Mouse (Mus musculus): ENCODE results near the gene Idh1. TPM values are rescaled to one million over a fixed set of nuclear protein-coding genes. Genes with fewer than 3 reads are reported as not detected.

The Idh1 gene
- total RNA-seq, 2 experiments from 2014 or later: 30.6 to 40.2 TPM

DNA sequence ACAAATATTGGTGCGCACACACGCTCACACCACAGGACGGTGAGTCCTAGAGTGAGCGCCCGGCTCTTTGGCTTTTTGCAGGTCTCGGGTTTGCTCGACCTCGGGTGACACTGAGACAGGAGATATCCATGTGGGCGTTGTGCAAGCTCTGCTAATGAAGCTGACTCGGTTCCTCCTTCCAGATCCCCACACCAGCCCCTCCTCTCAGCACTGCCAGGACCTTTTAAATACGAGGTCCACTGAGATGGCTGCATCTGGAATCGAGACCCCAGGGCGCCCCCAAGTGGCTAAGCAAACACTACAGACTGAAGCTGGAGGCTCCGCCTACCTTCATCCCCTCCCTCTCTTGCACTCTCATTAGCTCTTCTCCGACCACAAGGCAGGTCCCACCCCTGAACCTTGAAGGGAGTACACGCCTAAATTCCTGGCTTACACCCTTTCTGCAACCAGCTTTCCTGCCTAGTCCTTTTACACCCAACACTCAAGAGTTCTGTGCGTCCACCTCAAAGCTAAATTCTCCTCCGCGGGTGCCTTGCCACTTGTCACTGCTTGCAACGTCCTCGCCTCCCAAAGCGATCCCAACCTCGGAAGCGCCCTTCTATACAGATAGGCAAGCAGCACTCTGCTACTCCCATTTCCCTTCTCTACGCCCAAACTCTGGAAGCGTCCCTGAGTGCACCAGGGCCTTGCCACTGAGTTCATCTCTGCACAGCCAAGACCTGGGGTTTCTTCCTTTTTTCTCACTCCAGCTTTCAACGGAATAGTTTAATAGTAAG is 8.0 kb downstream of the Idh1 start:
- ATAC-seq (replicated peaks; ENCODE audit: low FRiP score, poor library complexity, severe bottlenecking): peak; percentile 74

DNA sequence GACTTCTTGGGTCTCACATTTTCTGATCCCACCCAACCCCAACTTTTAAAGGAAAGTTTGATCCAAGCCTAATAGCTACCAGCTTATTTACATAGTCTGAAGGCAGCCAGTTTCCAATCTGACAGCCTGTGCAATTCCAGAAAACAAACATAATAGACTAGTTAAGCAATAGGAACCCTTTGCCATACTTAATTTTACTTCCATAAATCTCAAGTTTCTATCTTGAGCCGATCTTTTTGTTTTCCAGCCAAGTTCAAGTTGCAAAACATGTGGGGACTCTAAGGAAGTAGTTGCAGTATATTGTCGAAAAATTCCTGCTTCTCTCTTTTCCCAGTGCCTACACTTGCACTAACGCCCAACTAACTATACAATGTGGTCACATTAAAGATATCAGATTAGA is 8.8 kb downstream of the Idh1 start:
- no peak for ATAC-seq (replicated peaks; ENCODE audit: low FRiP score, poor library complexity, severe bottlenecking)

DNA sequence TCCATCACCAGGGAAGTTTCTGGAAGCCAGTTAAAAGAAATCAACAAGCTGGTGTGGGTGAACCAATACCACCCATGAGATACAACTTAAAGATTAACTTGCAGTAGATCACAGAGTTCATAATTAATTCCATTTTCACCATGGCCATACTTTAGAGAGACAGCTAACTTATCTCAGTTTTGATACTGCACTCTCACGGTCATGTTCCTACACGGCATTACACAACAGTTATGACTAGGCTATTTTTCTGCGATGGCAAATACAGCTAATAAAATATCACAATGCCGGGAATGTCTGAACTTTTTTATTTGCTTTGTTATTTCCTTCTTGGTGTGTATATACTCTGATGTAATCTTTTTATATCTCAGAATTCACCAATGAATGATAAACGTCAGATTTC is 9.4 kb downstream of the Idh1 start:
- ATAC-seq (replicated peaks; ENCODE audit: low FRiP score, poor library complexity, severe bottlenecking): no peak

DNA sequence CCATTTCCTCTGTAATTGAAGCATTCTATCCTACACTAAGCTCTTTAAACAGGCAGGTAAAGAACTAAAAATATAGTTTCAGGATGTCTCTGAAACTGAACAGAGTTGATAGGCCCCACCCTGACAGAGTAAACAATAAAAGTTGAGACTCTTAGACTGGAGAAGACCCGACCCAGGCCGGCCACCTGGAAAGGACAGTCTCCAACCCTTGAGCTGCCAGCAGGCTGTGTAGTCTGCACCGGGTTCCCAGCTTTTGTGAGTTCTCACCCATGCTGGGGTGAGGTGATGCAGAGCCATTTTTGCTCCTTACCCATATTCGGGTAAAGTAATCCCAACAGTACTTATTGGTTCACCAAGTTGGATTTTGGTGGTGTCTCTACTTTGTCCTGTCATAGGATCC is 10.1 kb downstream of the Idh1 start:
- ATAC-seq (replicated peaks; ENCODE audit: low FRiP score, poor library complexity, severe bottlenecking): no peak

DNA sequence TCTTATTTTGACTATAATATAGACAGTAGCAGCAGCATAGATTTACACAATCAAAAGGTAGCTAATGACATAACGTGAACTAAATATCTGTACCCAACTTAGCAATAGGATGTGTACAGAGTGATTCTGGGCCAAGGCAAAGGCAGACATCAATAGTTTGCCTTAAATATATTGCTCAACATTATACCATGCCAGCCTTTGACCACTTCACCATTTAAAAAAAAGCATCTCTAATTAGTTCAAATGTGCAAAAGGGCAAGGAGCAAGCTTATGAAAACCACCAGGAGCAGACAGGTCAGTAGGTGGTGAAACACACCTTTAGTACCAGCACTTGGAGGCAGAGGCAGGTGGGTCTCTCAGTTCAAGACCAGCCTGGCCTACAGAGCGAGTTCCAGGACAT is 12.6 kb downstream of the Idh1 start:
- ATAC-seq (replicated peaks; ENCODE audit: low FRiP score, poor library complexity, severe bottlenecking): no peak

DNA sequence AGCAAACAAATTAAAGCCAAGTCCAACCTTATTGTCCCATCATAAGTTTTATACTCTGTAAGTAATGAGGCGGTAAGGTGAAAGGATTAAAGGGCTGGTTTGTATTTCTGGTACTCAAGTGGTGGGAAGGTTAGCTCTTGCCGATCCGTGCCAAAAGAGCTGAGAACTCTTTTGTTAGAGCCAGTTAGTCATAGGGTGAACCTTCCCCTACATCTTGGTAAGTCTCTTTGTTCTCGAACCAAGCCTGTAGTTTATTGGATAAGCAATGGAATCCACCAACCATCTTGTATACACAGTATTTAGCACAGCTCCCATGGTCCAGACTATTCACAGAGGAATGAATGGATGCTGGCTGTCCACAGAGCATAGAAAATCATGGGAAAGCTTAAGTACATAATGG is 14.7 kb downstream of the Idh1 start:
- no peak for ATAC-seq (replicated peaks; ENCODE audit: low FRiP score, poor library complexity, severe bottlenecking)

DNA sequence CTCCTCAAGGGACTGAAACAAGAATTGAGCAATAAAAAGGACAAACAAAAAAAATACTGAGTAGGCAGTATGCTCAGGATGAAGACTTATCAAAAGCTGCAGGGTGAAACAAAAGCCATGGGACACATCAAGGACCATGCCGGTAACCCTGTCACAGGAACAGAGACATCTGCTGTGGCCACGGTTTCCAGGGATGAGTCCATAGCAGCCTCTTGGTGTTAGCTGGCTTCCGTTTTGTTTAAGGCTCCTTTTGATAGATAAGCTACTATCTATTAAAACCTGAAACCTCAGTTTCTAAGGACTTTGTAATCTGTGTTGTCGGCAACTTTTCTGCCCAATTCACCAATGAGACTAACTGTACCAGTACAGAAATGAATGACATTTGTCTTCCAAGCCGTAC is 16.4 kb downstream of the Idh1 start:
- no peak for ATAC-seq (replicated peaks; ENCODE audit: low FRiP score, poor library complexity, severe bottlenecking)

DNA sequence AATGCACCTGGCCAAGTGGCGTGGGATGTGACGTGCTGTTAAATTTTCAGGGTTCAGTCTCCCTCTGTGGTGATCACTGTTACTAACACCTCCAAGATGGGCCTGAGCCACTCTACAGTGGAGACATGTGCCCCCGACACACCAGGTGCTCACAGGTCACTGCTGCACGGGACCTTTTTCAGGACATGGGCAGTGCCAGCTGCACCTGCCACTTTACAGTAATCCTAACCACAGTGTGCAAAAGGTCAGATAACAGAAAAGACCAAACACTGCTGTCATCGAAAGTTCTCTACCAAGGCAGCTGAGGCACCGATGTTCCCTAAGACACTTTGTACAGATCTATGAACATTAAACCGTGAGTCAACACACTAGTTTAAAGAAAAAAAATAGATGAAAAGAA is 16.8 kb downstream of the Idh1 start:
- no peak for ATAC-seq (replicated peaks; ENCODE audit: low FRiP score, poor library complexity, severe bottlenecking)

DNA sequence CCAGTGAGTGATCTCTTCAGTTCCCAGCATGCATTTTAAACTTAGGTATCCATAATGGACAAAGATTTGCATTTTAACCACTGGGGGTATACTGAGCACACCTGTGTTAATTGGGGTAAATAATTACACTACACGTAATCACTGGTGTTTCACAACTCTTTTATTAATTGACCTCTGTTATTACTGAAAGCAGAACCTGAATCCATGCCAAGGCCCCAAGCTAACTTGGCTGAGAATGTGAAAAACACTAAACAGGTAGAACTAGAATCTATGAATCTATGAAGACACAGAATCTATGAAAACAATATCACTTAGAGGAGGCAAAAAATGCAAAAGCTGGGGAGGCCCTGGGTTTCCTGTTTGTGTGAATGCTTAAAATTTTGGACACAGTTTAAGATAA is 18.8 kb downstream of the Idh1 start:
- no peak for ATAC-seq (replicated peaks; ENCODE audit: low FRiP score, poor library complexity, severe bottlenecking)

DNA sequence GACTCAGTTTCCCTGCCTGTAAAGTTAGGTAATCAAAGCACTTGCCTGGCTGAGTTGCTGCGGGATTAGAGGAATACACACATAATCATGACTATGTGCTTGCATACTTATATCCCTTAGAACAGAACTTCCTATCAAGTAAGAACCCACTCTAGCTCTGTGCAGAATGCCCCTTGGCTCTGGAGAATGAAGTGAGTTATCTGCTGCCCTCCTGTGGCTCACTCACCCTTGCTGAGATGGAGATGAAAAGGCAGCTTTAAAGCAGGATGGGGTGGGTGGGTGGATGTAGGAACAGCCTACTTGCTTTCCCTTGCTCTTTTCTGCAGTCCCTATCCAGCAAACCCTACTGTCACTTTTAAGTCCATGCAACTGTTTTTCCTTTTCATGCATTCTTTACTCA is 24.1 kb downstream of the Idh1 start:
- ATAC-seq (replicated peaks; ENCODE audit: low FRiP score, poor library complexity, severe bottlenecking): no peak

DNA sequence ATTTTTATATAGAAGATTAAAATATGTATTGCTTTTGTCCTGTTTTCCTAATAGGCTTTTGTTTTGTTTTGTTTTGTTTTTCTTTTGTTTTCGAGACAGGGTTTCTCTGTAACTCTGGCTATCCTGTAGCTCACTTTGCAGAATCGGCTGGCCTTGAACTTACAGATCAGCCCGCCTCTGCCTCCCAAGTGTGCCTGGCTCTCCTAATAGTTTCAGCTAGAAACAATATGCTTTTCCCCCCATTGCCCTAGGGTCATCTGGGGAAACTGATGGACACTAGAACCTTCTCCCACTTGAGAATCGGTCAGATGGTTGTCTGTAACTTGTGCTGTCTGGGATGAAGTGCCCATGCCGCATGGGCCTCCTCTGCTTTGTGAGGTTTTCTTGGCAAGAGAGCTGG is 30.2 kb downstream of the Idh1 start:
- ATAC-seq (replicated peaks; ENCODE audit: low FRiP score, poor library complexity, severe bottlenecking): no peak

DNA sequence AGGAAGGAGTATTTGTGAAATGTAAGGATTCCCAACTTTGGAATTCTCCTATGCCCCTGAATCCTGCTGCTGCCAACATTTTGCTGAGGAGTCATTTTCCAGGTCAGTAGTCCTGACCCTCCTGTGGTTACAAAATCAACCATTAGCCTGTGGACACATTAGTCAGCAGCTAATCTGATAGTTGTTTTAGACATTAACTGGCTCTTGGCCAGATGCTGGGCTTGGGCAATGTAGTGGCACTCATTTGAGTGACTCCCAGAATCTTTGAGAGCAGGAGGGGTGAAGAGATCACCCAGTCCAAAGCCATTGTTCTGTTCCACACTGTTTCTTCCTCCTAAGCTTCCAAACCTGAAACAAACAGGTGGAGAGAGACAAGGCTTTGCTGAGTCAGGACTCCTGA is 31.5 kb downstream of the Idh1 start:
- no peak for ATAC-seq (replicated peaks; ENCODE audit: low FRiP score, poor library complexity, severe bottlenecking)

DNA sequence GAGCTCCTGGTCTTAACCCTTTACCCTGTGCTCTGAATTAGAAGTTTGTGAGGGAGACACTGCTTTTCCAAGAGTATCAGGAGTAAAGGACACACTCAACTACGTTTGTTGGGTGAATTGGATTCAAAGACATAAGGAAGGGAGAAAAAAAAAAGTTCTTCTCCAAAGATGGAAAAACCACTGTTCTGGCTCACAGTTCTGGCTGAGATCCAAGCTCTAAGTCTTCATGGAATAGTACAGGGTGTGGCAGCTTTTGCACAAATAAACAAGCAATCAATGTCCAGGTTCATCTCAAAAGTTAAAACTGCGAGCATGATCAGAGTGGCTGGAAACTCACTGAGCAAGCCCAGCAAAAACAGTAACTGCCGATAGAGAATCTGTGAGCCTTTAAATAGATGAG is 38.3 kb downstream of the Idh1 start:
- no peak for ATAC-seq (replicated peaks; ENCODE audit: low FRiP score, poor library complexity, severe bottlenecking)

DNA sequence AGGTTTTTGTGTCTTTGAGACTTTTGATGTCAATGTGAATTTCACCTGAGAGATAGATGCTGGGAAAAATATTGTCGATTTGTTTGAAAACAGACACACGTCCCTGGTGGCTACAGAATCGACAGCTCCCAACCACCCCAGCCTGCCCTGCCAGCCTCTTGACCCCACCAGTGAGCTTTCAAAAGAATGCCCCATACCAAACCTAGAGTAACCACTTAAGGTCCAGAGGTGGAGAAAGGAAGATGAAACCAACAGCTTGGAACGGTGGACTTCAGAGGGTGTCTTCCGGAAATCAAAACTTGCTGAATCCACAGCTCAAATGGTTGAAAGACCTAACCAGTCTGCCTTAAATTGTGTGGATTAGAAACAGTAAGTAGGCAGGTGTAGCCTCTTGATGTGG is 39.0 kb downstream of the Idh1 start:
- ATAC-seq (replicated peaks; ENCODE audit: low FRiP score, poor library complexity, severe bottlenecking): no peak

DNA sequence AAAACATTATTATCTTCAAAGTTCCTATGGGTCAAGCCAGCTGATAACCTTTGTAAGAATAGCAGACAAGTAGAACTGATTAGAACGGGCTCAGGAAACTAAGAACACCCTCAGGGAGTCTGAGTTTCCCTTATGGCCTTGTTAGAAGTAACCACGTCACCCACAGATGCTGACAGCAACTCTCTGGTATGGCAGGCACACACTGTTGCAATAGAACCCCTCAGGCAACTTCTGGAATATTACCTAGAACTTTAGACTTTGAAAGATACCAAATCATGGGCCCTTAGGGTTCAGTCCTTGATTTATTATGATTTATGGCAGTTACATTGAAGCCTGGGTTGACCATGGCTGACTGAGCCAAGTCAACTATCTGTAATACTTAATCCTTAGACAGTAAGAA is 39.7 kb downstream of the Idh1 start:
- no peak for ATAC-seq (replicated peaks; ENCODE audit: low FRiP score, poor library complexity, severe bottlenecking)

DNA sequence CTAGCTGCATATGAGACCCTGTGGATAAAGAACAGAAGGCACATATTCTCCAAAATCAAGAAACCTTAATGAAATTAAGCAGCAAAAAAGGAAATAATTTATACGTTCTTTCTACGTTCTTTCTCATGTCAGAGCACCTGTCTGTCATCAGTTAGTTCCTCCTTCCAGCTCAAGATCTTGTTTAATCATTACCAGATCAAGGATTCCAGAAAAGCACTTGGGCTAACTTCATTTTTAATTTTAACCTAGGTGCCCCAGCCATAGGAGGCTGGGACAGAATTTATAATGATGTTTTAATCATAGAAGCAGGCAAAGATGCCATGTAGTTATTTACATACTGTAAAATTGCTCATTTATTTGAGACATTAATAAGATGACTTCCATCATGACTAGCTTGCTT is 41.5 kb downstream of the Idh1 start:
- ATAC-seq (replicated peaks; ENCODE audit: low FRiP score, poor library complexity, severe bottlenecking): no peak

DNA sequence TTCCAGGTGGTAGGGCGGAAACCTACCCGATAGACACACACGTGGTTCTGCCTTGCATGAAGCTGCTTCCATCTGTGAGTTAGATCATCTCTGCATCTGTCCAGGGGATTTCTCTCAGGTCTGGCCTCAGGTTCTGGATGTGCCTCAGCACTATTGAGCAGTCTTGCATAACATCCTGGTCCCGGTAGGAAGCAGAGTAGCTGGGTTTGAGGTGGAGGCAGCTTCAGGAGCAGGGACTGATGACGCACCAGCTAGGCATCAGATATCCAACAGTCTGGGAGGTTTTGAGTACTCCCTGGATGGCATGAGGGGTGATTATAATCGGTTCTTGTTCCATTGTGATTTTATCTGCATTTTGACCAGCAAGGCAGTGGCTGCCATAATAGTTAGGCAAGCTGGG is 48.7 kb downstream of the Idh1 start:
- no peak for ATAC-seq (replicated peaks; ENCODE audit: low FRiP score, poor library complexity, severe bottlenecking)

DNA sequence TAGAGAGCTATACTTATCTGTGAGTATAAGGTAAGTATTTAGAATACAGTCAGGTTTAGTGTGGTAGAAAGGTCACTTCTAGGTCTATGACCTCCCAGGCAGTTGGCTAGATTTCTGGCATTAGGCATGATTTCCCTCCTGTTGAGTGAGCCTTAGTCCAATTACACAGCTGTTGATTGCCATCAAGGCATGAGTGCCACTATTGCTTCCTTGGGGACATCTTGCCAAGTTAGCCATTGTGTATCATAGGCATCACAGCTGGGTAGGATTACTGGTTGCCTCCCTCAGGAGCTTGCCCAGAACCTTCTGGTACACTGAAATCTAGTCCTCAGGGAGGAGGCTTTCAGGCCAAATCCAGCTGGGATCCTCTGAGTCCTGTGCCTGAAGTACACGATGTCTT is 53.5 kb downstream of the Idh1 start:
- no peak for ATAC-seq (replicated peaks; ENCODE audit: low FRiP score, poor library complexity, severe bottlenecking)

DNA sequence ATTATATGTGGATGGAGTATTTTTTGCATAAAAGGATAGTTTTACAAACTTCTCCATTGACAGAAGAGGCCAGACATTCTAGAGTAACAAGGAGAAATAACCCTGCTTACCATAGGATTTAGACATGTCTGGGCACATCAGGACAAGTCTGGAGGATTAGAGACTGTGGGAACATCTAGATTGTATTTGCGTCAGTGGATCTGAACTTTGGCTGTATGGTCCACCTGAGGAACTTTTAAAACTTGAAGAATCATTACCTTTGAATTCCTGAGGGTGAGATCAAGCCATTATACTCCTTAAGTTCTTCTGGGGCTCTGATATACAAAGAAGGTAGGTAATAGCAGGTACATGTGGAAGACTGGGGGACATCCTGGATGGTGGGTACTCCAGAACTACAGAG is 54.6 kb downstream of the Idh1 start:
- ATAC-seq (replicated peaks; ENCODE audit: low FRiP score, poor library complexity, severe bottlenecking): no peak

DNA sequence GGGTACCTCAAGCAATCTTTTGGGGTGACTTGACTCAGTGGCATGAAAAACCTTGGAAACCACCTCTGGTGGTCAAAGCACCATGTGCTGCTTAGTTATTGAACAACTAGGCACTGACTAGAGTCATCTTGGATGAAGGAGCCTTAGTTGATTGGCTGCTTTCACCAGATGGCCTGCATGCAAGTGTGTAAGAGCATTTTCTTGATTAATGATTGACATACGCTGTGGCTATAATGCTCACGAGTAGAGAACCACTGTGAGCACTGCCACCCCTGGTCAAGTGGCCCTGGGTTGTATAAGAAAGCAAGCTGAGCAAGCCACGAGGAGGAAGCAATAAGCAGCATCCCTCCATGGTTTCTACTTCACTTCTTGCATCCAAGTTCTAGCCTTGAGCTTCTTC is 56.1 kb downstream of the Idh1 start:
- ATAC-seq (replicated peaks; ENCODE audit: low FRiP score, poor library complexity, severe bottlenecking): no peak

DNA sequence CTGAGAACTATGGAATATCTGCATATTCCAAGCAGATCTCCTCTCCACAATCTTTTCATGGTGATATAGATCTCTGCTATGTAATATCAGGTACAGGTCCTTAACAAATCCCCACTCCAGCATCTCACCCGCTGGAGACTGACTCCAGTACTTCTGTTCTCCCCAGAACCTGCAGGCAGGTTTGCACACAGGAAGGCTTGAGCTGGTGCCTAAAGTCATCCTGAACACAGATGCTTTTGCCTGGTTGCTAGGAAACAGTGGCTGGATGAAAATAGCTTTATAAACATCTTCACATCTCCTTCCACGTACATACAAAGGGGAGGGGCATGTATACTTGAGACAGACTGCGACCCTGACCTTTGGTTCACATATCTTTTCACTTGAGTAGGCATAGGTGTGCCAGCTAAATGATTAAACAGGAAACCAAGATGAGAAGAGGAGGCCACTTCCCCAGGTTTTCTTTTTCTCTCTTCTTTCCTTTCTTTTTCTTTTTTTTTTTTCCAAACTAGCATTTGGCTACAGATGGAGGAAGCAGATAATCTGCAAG is 56.6 kb downstream of the Idh1 start:
- ATAC-seq (replicated peaks; ENCODE audit: low FRiP score, poor library complexity, severe bottlenecking): no peak

Measured in erythroblast, adult 5-6 weeks (primary cell).